Mouse (Mus musculus): ENCODE data around the gene Slc51a. TPM values are rescaled to one million over a fixed set of nuclear protein-coding genes. Genes with fewer than 3 reads are reported as not detected.
"Not testable (repeated sequence)": the region's sequence is repeated elsewhere in the genome, so short reads cannot be mapped to it uniquely, and the experiment has no call there.

Slc51a gene
- polyA plus RNA-seq, 1 experiment from 2014 or later: 2.4 TPM

DNA sequence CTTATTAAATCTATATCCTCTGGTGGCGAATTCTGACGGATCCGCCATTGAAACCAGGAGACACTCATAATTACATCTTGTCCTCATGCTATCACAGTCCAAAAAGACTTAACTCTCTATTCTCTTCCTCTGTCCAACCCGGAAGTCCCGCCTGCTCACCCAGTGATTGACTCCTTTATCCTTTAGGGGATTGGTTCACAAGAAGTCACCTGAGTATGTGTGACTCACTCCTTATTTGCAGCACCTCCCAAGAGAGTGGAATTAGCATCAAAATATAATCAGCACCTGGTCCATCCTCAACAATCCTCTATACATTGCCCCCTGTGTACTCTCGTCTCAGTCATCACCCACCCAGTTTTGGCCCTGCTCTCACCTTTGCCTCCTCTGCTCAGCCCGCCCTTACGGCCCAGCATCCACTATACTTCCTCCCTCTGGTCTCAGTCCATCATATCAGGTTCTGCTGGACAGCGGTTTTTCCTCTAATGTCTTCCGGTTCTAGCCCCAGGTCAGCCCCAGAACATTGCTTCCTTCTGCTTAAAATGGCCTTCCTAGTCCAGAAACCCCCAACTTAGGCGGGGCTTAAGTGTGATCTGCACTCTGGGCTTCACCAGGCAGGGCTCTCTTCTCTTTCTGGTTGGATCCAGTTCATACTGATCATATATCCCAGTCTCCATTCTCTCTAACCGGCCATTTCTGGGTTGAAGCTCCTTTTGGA is 15.1 kb upstream of the Slc51a start:
- no peak overlapping the region for H3K9ac ChIP-seq (ENCODE audit: low read length)
- no peak overlapping the region for H3K4me2 ChIP-seq (ENCODE audit: low read depth, low read length)
- H3K27ac ChIP-seq (ENCODE audit: low read length): no peak overlapping the region
- no peak for ATAC-seq (replicated peaks; ENCODE audit: extremely low read depth, insufficient read depth, low FRiP score)
- H3K36me3 ChIP-seq (ENCODE audit: control insufficient read depth, insufficient read depth): no peaks in the 10 kb centered on the region
- peaks cover 5% of the 10 kb centered on the region for H3K27me3 ChIP-seq (ENCODE audit: control insufficient read depth, insufficient read depth, low read length)
- H3K9me3 ChIP-seq (replicated peaks; ENCODE audit: control insufficient read depth, low read length): no peaks in the 10 kb centered on the region
- WGBS: 86% methylated on average over 12 of the region's 12 CpGs
- peaks cover 6% of the 10 kb centered on the region for H3K4me1 ChIP-seq (ENCODE audit: control insufficient read depth, insufficient read depth, low read length)
- H3K4me3 ChIP-seq (ENCODE audit: low read length): no peak overlapping the region

- 0 out of 2 replicates have a peak, but pooled peaks cover 4% of the 10 kb centered on the region for H3K4me1 ChIP-seq (ENCODE audit: control insufficient read depth, insufficient read depth, low read length)
- no peak for ATAC-seq (replicated peaks; ENCODE audit: extremely low read depth, insufficient read depth, low FRiP score)
- H3K4me2 ChIP-seq (ENCODE audit: low read depth, low read length): no peak overlapping the region
- WGBS: 69% methylated on average over 7 of the region's 7 CpGs
- H3K4me3 ChIP-seq (ENCODE audit: low read length): no peak overlapping the region
- no peak overlapping the region for H3K9ac ChIP-seq (ENCODE audit: low read length)
- peaks cover 5% of the 10 kb centered on the region for H3K27me3 ChIP-seq (ENCODE audit: control insufficient read depth, insufficient read depth, low read length)
- no peak overlapping the region for H3K27ac ChIP-seq (ENCODE audit: low read length)
- no peaks in the 10 kb centered on the region for H3K36me3 ChIP-seq (ENCODE audit: control insufficient read depth, insufficient read depth)
- no peaks in the 10 kb centered on the region for H3K9me3 ChIP-seq (replicated peaks; ENCODE audit: control insufficient read depth, low read length)
Observed at GRCm38 (mm10) chr16:32501459-32501858, 13.8 kb upstream of the Slc51a start.

DNA sequence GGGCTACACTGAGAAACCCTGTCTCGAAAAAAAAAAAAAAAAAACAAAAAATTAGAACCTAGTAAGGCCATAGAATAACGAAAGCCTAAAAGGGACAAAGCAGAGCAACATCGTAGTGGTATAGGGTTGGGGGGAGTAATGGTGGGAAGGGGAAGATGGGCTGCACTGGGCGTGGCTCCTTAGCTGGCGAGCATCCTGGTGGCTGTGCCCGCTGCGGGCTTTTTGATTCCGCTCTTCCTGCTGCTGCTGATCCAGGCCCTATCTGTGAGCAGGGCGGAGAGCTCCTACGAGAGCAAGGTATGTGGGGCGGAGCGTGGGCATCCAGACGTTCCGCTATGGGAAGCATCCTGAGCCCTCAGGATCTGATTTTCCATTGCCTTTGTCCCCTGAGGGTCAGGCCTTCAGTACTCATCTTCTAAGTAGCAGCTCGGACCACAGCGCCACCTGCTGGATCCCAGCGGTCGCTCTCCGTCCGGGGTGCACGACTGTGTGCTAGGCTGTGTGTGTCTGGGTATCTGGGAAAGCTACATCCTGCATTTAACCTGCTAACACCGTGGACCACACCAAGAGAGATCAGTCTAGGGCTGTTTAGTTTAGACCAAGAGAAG is 11.9 kb upstream of the Slc51a start:
- H3K27me3 ChIP-seq (ENCODE audit: control insufficient read depth, insufficient read depth, low read length): peaks cover 5% of the 10 kb centered on the region
- 10% methylated on average over 22 of the region's 22 CpGs for WGBS
- no peak overlapping the region for H3K27ac ChIP-seq (ENCODE audit: low read length)
- no peaks in the 10 kb centered on the region for H3K9me3 ChIP-seq (replicated peaks; ENCODE audit: control insufficient read depth, low read length)
- peak overlapping the region; percentile 63 for H3K4me2 ChIP-seq (ENCODE audit: low read depth, low read length)
- H3K4me3 ChIP-seq (ENCODE audit: low read length): peak overlapping the region; percentile 48
- H3K4me1 ChIP-seq (ENCODE audit: control insufficient read depth, insufficient read depth, low read length): 0 out of 2 replicates have a peak, but pooled peaks cover 4% of the 10 kb centered on the region
- peak; percentile 86 for ATAC-seq (replicated peaks; ENCODE audit: extremely low read depth, insufficient read depth, low FRiP score)
- H3K36me3 ChIP-seq (ENCODE audit: control insufficient read depth, insufficient read depth): no peaks in the 10 kb centered on the region
- H3K9ac ChIP-seq (ENCODE audit: low read length): peak overlapping the region; percentile 60

- no peak overlapping the region for H3K4me3 ChIP-seq (ENCODE audit: low read length)
- H3K4me2 ChIP-seq (ENCODE audit: low read depth, low read length): no peak overlapping the region; the same call in 1 of the 2 replicates
- H3K4me1 ChIP-seq (ENCODE audit: control insufficient read depth, insufficient read depth, low read length): 0 out of 2 replicates have a peak, but pooled peaks cover 4% of the 10 kb centered on the region
- no peak for ATAC-seq (replicated peaks; ENCODE audit: extremely low read depth, insufficient read depth, low FRiP score)
- peaks cover 5% of the 10 kb centered on the region for H3K27me3 ChIP-seq (ENCODE audit: control insufficient read depth, insufficient read depth, low read length)
- no peak overlapping the region for H3K9ac ChIP-seq (ENCODE audit: low read length)
- 67% methylated on average over 13 of the region's 13 CpGs for WGBS
- no peak overlapping the region for H3K27ac ChIP-seq (ENCODE audit: low read length)
- no peaks in the 10 kb centered on the region for H3K9me3 ChIP-seq (replicated peaks; ENCODE audit: control insufficient read depth, low read length)
- H3K36me3 ChIP-seq (ENCODE audit: control insufficient read depth, insufficient read depth): no peaks in the 10 kb centered on the region
Observed at GRCm38 (mm10) chr16:32498996-32499395, 11.3 kb upstream of the Slc51a start.

DNA sequence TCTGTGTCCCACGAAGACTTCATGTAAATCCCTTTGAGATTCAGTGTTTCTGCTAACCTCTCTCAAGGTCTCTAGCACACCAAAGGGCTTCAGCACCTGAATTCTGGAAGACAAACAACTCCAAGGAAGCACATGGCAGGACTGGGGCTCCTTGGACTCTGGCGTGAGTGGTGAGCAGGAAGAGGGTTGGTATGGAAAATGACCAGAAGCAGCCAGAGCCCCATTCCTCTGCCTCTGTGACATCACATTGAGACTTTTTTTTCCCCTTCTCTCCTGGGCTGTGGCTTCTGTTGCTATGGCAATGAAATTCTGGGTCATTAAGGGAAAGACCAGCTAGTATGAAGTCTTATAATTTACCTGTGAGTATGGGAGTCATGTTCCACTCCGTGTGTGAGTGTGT is 8.3 kb upstream of the Slc51a start, which contains the start of gene Zdhhc19:
Zdhhc19 (plus strand) TSS at position 301 of the 400 bp plus-strand sequence.
- WGBS: 71% methylated on average over 3 of the region's 3 CpGs
- 0 out of 2 replicates have a peak, but pooled peaks cover 4% of the 10 kb centered on the region for H3K4me1 ChIP-seq (ENCODE audit: control insufficient read depth, insufficient read depth, low read length)
- no peak within 1 kb of the TSS for H3K4me3 ChIP-seq (ENCODE audit: low read length)
- no peak for ATAC-seq (replicated peaks; ENCODE audit: extremely low read depth, insufficient read depth, low FRiP score)
- no peak within 1 kb of the TSS for H3K9ac ChIP-seq (ENCODE audit: low read length)
- no peak within 1 kb of the TSS for H3K4me2 ChIP-seq (ENCODE audit: low read depth, low read length)
- H3K27me3 ChIP-seq (ENCODE audit: control insufficient read depth, insufficient read depth, low read length): peaks cover 3% of the 10 kb centered on the region
- H3K36me3 ChIP-seq (ENCODE audit: control insufficient read depth, insufficient read depth): no peaks in the 10 kb centered on the region
- no peaks in the 10 kb centered on the region for H3K9me3 ChIP-seq (replicated peaks; ENCODE audit: control insufficient read depth, low read length)
- H3K27ac ChIP-seq (ENCODE audit: low read length): no peak within 1 kb of the TSS

GRCm38 (mm10) chr16:32494371-32494770 is 6.7 kb upstream of the Slc51a start:
- 64% methylated on average over 6 of the region's 6 CpGs for WGBS

DNA sequence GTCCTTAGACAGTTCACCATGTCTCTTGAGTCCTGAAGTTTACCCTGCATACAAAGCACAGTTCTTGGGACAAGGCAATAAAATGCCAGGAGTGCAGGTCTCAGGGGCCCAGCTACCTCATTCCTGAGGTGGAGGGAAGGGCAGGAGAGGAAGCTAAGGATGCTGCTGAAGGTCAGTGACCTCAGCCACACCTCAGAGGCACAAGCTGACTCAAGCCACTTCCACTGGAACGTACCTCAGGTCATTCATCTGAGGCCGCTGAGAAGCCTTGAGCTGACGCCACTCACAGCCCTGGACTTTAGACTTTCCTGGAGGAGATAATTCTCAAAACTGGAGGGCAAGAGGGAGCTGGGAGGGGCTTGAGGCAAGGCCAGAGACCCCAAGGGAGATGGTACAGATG is 1.3 kb upstream of the Slc51a start:
- H3K4me3 ChIP-seq (ENCODE audit: low read length): no peak overlapping the region
- H3K4me2 ChIP-seq (ENCODE audit: low read depth, low read length): no peak overlapping the region
- no peak overlapping the region for H3K27ac ChIP-seq (ENCODE audit: low read length)
- H3K36me3 ChIP-seq (ENCODE audit: control insufficient read depth, insufficient read depth): no peaks in the 10 kb centered on the region
- no peak for ATAC-seq (replicated peaks; ENCODE audit: extremely low read depth, insufficient read depth, low FRiP score)
- no peaks in the 10 kb centered on the region for H3K27me3 ChIP-seq (ENCODE audit: control insufficient read depth, insufficient read depth, low read length)
- peaks cover 11% of the 10 kb centered on the region for H3K4me1 ChIP-seq (ENCODE audit: control insufficient read depth, insufficient read depth, low read length)
- no peak overlapping the region for H3K9ac ChIP-seq (ENCODE audit: low read length)
- WGBS: 97% methylated on average over 3 of the region's 3 CpGs
- no peaks in the 10 kb centered on the region for H3K9me3 ChIP-seq (replicated peaks; ENCODE audit: control insufficient read depth, low read length)

More at GRCm38 (mm10) chr16:32494371-32494770, 6.7 kb upstream of the Slc51a start:
- H3K4me3 ChIP-seq (ENCODE audit: low read length); H3K9me3 ChIP-seq (replicated peaks; ENCODE audit: control insufficient read depth, low read length); H3K27ac ChIP-seq (ENCODE audit: low read length); H3K4me2 ChIP-seq (ENCODE audit: low read depth, low read length); ATAC-seq (replicated peaks; ENCODE audit: extremely low read depth, insufficient read depth, low FRiP score); H3K9ac ChIP-seq (ENCODE audit: low read length); H3K4me1 ChIP-seq (ENCODE audit: control insufficient read depth, insufficient read depth, low read length); H3K36me3 ChIP-seq (ENCODE audit: control insufficient read depth, insufficient read depth); H3K27me3 ChIP-seq (ENCODE audit: control insufficient read depth, insufficient read depth, low read length): not testable (repeated sequence)

DNA sequence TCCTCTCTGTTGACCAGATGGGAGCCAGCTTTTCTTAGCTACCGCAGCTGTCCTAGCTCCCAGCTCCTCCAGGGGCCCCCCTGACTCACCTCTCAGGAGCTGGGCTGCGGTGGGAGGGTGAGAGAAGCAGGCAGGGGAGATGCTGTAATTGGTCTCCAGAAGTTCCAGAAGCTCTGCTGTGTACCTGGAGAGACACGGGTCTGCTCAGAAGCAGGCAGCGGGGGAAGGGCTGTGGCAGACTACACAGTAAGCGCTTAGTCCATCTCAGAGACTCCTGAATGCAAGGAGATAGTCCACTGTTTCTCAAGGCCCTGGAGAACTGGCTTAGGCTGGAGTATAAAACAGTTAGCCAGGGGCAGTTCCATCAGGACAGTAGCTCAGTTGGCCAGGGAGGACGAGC is 1.6 kb downstream of the Slc51a start:
- no peaks in the 10 kb centered on the region for H3K9me3 ChIP-seq (replicated peaks; ENCODE audit: control insufficient read depth, low read length)
- H3K4me1 ChIP-seq (ENCODE audit: control insufficient read depth, insufficient read depth, low read length): peaks cover 11% of the 10 kb centered on the region
- H3K27ac ChIP-seq (ENCODE audit: low read length): no peak overlapping the region
- no peak overlapping the region for H3K4me2 ChIP-seq (ENCODE audit: low read depth, low read length)
- no peak for ATAC-seq (replicated peaks; ENCODE audit: extremely low read depth, insufficient read depth, low FRiP score)
- H3K4me3 ChIP-seq (ENCODE audit: low read length): no peak overlapping the region
- no peaks in the 10 kb centered on the region for H3K27me3 ChIP-seq (ENCODE audit: control insufficient read depth, insufficient read depth, low read length)
- H3K36me3 ChIP-seq (ENCODE audit: control insufficient read depth, insufficient read depth): no peaks in the 10 kb centered on the region
- 82% methylated on average over 6 of the region's 6 CpGs for WGBS
- no peak overlapping the region for H3K9ac ChIP-seq (ENCODE audit: low read length)

GRCm38 (mm10) chr16:32485209-32485608 is 2.5 kb downstream of the Slc51a start:
- no peak overlapping the region for H3K4me2 ChIP-seq (ENCODE audit: low read depth, low read length)
- H3K4me3 ChIP-seq (ENCODE audit: low read length): no peak overlapping the region
- H3K27me3 ChIP-seq (ENCODE audit: control insufficient read depth, insufficient read depth, low read length): no peaks in the 10 kb centered on the region
- 59% methylated on average over 2 of the region's 2 CpGs for WGBS
- no peak overlapping the region for H3K27ac ChIP-seq (ENCODE audit: low read length)
- no peaks in the 10 kb centered on the region for H3K36me3 ChIP-seq (ENCODE audit: control insufficient read depth, insufficient read depth)
- no peak for ATAC-seq (replicated peaks; ENCODE audit: extremely low read depth, insufficient read depth, low FRiP score)
- H3K4me1 ChIP-seq (ENCODE audit: control insufficient read depth, insufficient read depth, low read length): peaks cover 11% of the 10 kb centered on the region
- no peak overlapping the region for H3K9ac ChIP-seq (ENCODE audit: low read length)
- H3K9me3 ChIP-seq (replicated peaks; ENCODE audit: control insufficient read depth, low read length): no peaks in the 10 kb centered on the region

Data from heart, embryonic 16.5 days (tissue).